Mouse (Mus musculus): ENCODE data around the gene Klk5.

Gene Klk5

GRCm38 (mm10) chr7:43878281-43878680, 36.5 kb downstream of the Klk5 start:
- no peak for DNase-seq

DNA sequence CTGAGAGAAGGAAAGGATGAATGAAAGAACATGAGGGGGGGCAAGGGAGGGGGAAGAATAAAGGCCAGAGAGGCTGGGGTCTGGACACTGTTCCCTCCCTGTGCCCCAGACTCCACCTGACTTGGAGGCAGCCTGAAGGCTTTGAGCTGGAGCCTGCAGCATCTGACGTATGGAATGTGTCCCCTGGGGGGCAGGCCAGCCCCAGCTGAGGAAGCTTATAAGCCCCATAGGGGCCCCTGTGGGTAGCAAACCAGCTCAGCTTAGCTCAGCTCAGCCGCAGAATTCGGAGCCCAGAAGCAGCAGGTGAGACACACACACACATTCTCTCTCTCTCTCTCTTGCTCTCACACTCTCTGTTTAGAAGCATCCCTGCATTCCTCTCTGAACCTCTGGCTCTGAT, 39.1 kb downstream of the Klk5 start, which contains the start of gene Klk4:
Gene Klk4, plus strand, starts transcription at position 249 of the 400 bp plus-strand sequence.
- no peak for DNase-seq

DNA sequence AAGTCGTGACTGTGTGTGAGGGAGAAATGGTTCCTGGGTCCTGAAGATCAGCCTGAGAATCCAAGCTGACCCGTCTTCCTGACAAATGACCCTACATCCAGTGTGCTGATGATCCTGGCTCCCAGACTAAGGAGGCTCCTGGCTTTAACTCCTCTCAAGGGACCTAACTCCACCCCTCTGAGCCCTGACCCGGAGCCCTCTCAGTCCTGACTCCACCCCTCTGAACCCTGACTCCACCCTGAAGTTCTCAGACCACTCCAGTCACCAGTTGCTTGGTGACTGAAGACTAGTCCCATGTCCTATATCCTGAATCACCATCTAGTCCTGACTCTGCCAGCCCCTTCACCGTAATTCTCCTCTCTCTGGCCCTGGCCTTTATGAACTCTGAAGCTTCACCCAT, 40.6 kb downstream of the Klk5 start:
- no peak for DNase-seq

DNA sequence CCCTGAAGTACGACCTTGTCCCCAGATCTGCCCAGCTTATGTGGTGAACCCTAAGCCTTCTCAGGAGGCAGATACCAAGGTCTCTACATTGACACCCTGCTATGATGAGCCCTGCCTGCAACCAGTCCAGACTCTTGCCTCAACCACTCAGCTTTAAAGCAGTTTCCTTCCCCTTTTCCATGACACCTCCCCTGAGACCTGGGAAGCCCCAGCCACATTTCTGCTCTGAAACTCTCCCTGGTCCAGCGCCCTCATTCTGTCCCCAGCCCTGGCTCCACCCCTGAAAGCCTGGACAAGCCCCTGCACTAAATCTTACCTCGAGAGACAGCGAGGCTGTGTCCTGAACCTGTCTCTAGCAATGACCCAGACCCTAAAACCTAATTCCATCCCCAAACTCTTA, 41.0 kb downstream of the Klk5 start:
- DNase-seq, result no peak

DNA sequence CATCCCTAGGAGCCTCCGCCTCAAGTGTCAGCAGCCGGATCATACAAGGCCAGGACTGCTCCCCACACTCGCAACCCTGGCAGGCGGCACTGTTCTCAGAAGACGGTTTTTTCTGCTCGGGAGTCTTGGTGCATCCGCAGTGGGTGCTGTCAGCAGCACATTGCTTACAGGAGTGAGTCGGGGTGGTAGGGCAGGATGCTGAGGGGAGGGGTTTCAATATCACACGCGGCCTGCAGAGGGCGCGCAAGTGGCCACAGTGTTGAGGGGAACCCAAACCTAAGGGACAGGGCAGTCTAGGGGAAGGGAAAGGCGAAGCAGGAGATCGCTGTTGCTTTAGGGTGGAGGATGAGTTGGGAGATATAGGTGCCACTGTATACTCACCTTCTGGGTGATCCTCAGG, 41.8 kb downstream of the Klk5 start:
- DNase-seq, result no peak

DNA sequence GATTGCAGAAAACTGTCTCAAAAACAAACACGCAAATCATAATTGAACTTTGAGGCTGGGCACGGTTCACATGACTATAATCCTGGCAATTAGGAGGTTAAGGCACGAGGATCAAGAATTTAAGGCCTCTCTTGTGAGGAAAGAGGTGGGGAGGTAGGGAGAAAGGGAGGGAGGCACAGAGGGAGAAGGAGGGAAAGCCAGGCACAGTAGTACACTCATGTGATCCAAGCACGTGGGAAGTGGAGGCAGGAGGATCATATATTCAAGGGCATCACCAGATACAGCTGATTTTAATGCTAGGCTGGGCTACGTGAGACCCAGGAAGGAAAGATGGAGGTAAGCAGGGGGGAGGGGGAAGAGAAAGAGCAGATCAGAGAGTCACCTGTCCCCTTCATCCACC, 49.6 kb downstream of the Klk5 start:
- no peak for DNase-seq

GRCm38 (mm10) chr7:43891788-43892187, 50.0 kb downstream of the Klk5 start:
- DNase-seq, result no peak

- peak; percentile 19 to 21 for DNase-seq
Observed at GRCm38 (mm10) chr7:43894836-43895235, 53.1 kb downstream of the Klk5 start.
